Mouse (Mus musculus): ENCODE data around the gene Spa17. TPM values are rescaled to one million over a fixed set of nuclear protein-coding genes. Genes with fewer than 3 reads are reported as not detected.

The Spa17 gene
- polyA plus RNA-seq, 1 experiment from 2014 or later, result 6.6 TPM

GRCm38 (mm10) chr9:37554279-37554678, 59.2 kb downstream of the Spa17 start:
- no peak overlapping the region for H3K9ac ChIP-seq
- H3K27ac ChIP-seq, result no peak overlapping the region
- H3K27me3 ChIP-seq, result peaks cover 54% of the 10 kb centered on the region
- H3K9me3 ChIP-seq (replicated peaks), result no peaks in the 10 kb centered on the region
- H3K4me3 ChIP-seq (replicated peaks), result no peak overlapping the region
- no peak overlapping the region for H3K4me2 ChIP-seq
- 86% methylated on average over 1 of the region's 1 CpGs for WGBS
- H3K4me1 ChIP-seq, result peaks cover 31% of the 10 kb centered on the region
- no peak for ATAC-seq (replicated peaks; ENCODE audit: low FRiP score)
- H3K36me3 ChIP-seq, result no peaks in the 10 kb centered on the region

Other genes starting within 250 kb of the Spa17 start
- gene Hepacam, start 246.4 kb downstream of the Spa17 start, polyA plus RNA-seq (2015; fragmentation: Nextera tagmentation; extraction: Ambion mirVana), result not detected in 2 replicates
- 15.8 and 19.6 TPM in 2 replicates for gene Robo4, start 211.8 kb downstream of the Spa17 start, polyA plus RNA-seq (2015; fragmentation: Nextera tagmentation; extraction: Ambion mirVana)
- gene Robo3, start 180.5 kb downstream of the Spa17 start, polyA plus RNA-seq (2015; fragmentation: Nextera tagmentation; extraction: Ambion mirVana), result 0.18 and 0.53 TPM in 2 replicates
- 22.1 and 23.9 TPM in 2 replicates for gene Msantd2, start 124.4 kb downstream of the Spa17 start, polyA plus RNA-seq (2015; fragmentation: Nextera tagmentation; extraction: Ambion mirVana)
- 72.7 and 76.5 TPM in 2 replicates for gene Esam, start 85.6 kb downstream of the Spa17 start, polyA plus RNA-seq (2015; fragmentation: Nextera tagmentation; extraction: Ambion mirVana)
- gene Vsig2, start 74.5 kb downstream of the Spa17 start, polyA plus RNA-seq (2015; fragmentation: Nextera tagmentation; extraction: Ambion mirVana), result 0.91 and 1.4 TPM in 2 replicates
- 3.4 and 4.2 TPM in 2 replicates for gene Nrgn, start 60.8 kb downstream of the Spa17 start, polyA plus RNA-seq (2015; fragmentation: Nextera tagmentation; extraction: Ambion mirVana)
- 9.5 and 9.6 TPM in 2 replicates for gene Siae, start 58.0 kb downstream of the Spa17 start, polyA plus RNA-seq (2015; fragmentation: Nextera tagmentation; extraction: Ambion mirVana)
- 140 and 141 TPM in 2 replicates for gene Tbrg1, start 43.6 kb upstream of the Spa17 start, polyA plus RNA-seq (2015; fragmentation: Nextera tagmentation; extraction: Ambion mirVana)
- gene Panx3, start 55.5 kb upstream of the Spa17 start, polyA plus RNA-seq (2015; fragmentation: Nextera tagmentation; extraction: Ambion mirVana), result 5.4 TPM in 1 of 2 replicates, not detected in the other
- gene Olfr160, start 102.5 kb upstream of the Spa17 start, polyA plus RNA-seq (2015; fragmentation: Nextera tagmentation; extraction: Ambion mirVana), result not detected in 2 replicates
- gene Olfr874, start 131.4 kb upstream of the Spa17 start, polyA plus RNA-seq (2015; fragmentation: Nextera tagmentation; extraction: Ambion mirVana), result not detected in 2 replicates
- gene Olfr875, start 158.1 kb upstream of the Spa17 start, polyA plus RNA-seq (2015; fragmentation: Nextera tagmentation; extraction: Ambion mirVana), result not detected in 2 replicates
- not detected in 2 replicates for gene Olfr876, start 189.3 kb upstream of the Spa17 start, polyA plus RNA-seq (2015; fragmentation: Nextera tagmentation; extraction: Ambion mirVana)
- gene Olfr877, start 240.5 kb upstream of the Spa17 start, polyA plus RNA-seq (2015; fragmentation: Nextera tagmentation; extraction: Ambion mirVana), result not detected in 2 replicates